Mouse (Mus musculus) olfactory bulb, adult 2 months (tissue): Measurements from ENCODE around the gene Plekha3. TPM values are rescaled to one million over a fixed set of nuclear protein-coding genes. Genes with fewer than 3 reads are reported as not detected.

Experiments
- H3K27ac ChIP-seq: fragments of 200-500 bp; 2 replicates; pipeline ENCODE4 v1.5.1; 2012; ENCODE audit warnings: low read depth, low read length; ENCODE audit not compliant: insufficient read depth
- H3K4me1 ChIP-seq: fragments of 200-500 bp; 2 replicates; pipeline ENCODE4 v1.6.1; 2012; ENCODE audit warnings: low read length; ENCODE audit not compliant: control insufficient read depth, insufficient read depth
- H3K4me3 ChIP-seq: fragments of 200-500 bp; 2 replicates; pipeline ENCODE4 v1.5.1; 2012; ENCODE audit warnings: mild to moderate bottlenecking, low read depth, low read length, moderate library complexity; ENCODE audit not compliant: insufficient read depth
- CTCF ChIP-seq: fragments of 200-500 bp; IDR thresholded peaks from 2 replicates; pipeline ENCODE4 v1.5.1; 2012; ENCODE audit warnings: low read depth, mild to moderate bottlenecking, low read length, moderate library complexity; ENCODE audit not compliant: insufficient read depth
- POLR2A ChIP-seq: fragments of 200-500 bp; IDR thresholded peaks from 2 replicates; pipeline ENCODE4 v1.6.1; 2012; ENCODE audit warnings: mild to moderate bottlenecking, low read depth, low read length, moderate library complexity; ENCODE audit not compliant: insufficient read depth
- WGBS: fragments of 180-500 bp; shearing (Covaris S2); methylation state at CpG from one replicate; pipeline ENCODE4 v1.1.7; 2018; 5-methylcytosine and 5-hydroxymethylcytosine counted together
- polyA plus RNA-seq: library from polyadenylated mRNA; stranded (reverse); fragments of >200 nt; gene quantifications from 2 replicates; pipeline ENCODE4 v1.2.4, GENCODE M21; 2012; ENCODE audit warnings: low replicate concordance; ENCODE audit not compliant: missing spikeins, insufficient read depth, insufficient read length

Gene Plekha3
- polyA plus RNA-seq, 1 experiment: not detected

DNA sequence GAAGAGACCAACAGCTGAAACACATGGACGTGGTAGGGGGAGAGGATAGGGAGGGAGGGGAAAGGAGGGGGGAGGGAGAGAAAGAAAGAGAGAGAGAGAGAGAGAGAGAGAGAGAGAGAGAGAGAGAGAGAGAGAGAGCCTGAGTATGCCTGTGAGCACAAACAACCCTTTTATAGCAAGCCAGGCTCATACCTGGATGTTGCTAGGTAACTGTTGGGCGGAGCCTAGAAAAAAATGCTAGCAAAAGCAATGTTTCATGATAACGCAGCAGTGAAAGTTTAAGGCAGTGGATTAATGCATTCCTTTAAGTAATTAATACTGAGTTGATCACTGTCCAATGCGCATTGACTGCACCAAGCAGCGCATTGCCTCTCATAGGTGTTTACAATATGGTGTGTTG is 20.4 kb upstream of the Plekha3 start:
- no peak overlapping the region for H3K4me3 ChIP-seq
- H3K27ac ChIP-seq: no peak overlapping the region
- TF ChIP-seq CTCF: no peak
- TF ChIP-seq POLR2A: no peak
- 81% methylated on average over 5 of the region's 5 CpGs for WGBS
- H3K4me1 ChIP-seq: no peaks in the 10 kb centered on the region

DNA sequence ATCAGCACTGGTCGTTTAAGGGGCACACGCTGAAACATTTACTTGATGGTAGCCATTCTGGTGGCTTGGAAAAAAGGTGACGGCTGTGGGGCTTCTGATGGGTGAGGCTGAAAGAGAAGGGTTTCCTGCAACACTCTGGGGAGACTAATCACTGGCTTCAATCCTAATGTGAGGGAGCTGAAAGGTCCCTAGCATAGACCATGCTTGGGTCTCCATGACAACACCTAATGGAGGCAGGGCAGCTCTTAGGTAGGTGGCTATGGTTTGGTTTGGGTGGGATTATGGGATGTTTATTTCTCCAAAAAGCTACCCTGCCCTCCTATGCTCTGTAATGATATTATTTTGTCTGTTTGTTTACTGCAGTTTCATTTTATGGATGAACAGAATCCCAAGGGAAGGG is 19.6 kb upstream of the Plekha3 start:
- no peak overlapping the region for H3K27ac ChIP-seq
- WGBS: 85% methylated on average over 3 of the region's 3 CpGs
- no peak for TF ChIP-seq CTCF
- TF ChIP-seq POLR2A: no peak
- no peak overlapping the region for H3K4me3 ChIP-seq
- H3K4me1 ChIP-seq: no peaks in the 10 kb centered on the region

DNA sequence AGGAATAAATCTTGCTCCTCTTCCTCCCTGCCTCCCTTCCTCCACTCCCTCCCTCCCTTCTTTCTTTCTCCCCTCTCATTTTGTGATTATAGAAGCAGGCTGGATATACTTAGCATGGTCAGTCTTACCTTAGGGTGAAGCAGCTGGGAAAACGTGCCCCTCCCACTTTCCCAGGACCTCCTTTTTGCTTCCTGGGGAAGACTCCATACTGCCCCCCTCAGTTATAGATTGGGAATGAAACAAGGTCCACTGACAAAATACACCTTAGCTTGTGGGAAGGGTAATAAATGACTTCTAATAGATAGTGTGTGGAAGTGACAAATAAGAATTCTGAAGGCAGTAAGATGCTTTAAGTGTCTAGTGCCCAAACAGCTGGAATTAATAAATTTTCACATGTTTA is 19.1 kb upstream of the Plekha3 start:
- H3K27ac ChIP-seq: no peak overlapping the region
- TF ChIP-seq CTCF (no peak), POLR2A (no peak)
- no peaks in the 10 kb centered on the region for H3K4me1 ChIP-seq
- 16% methylated on average over 1 of the region's 1 CpGs for WGBS
- no peak overlapping the region for H3K4me3 ChIP-seq

DNA sequence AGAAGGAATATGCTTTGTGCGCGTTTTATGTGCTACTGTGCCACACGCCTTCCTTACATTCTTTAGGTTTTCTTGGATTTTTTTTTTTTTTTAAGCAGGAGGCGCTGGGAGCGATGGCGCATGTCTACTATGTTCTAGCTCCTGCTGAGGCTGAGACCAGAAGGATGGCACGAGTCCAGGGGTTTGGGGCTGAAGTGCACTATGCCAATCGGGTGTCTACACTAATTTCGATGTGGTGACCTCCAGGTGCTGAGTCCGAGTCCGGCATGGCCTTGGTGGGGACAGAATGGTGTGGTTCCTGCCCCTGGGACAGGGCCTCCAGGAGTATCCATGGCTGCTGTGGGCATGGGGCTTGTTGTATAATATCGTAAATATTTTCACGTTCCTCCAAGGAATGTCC is 16.5 kb upstream of the Plekha3 start:
- no peak overlapping the region for H3K4me3 ChIP-seq
- no peak for TF ChIP-seq POLR2A
- no peak for TF ChIP-seq CTCF
- no peaks in the 10 kb centered on the region for H3K4me1 ChIP-seq
- no peak overlapping the region for H3K27ac ChIP-seq
- WGBS: 85% methylated on average over 13 of the region's 13 CpGs

DNA sequence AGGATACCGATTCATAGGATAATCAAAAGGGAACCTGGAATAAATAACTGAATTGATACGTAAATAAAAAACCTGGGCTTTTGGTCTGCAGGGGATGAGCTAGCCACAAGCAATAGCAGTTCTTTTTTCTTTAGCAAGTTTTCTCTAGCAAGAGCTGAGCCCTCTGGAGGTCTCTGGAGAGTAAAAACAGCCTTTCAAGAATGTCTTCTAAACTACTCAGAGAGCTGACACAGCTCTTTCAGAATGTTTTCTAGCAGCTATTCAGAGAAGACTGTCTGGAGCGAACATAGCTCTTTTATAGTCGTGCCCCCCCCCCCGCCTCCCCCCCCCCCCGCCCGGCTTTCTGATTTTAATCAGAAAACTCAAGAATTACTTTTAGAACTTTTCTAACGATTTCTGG is 15.7 kb upstream of the Plekha3 start:
- H3K4me1 ChIP-seq: no peaks in the 10 kb centered on the region
- 23% methylated on average over 8 of the region's 8 CpGs for WGBS
- TF ChIP-seq POLR2A (no peak), CTCF (no peak)
- H3K27ac ChIP-seq: no peak overlapping the region
- H3K4me3 ChIP-seq: no peak overlapping the region

DNA sequence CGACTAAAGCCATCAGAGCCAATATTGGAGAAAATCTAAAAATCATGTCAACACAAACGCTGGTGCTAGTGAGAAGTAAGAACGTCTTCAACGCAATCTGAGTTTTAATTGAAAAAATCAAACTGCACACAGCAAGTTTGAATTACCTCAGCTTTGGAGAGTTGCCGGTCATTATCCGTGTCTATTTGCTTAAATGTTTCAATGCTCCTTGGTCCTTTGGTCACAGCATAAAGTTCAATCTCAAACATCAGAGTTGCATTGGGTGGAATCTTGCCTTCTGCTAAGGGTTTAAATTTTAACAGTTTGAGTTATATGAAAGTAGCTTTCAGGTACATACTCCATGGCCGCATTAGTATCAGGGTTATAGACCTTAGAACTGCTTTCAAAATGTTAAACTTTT is 9.6 kb upstream of the Plekha3 start:
- Histone ChIP-seq H3K4me1 (no peaks in the 10 kb centered on the region), H3K27ac (no peak overlapping the region), H3K4me3 (no peak overlapping the region)
- 98% methylated on average over 7 of the region's 7 CpGs for WGBS
- TF ChIP-seq CTCF (no peak), POLR2A (no peak)

DNA sequence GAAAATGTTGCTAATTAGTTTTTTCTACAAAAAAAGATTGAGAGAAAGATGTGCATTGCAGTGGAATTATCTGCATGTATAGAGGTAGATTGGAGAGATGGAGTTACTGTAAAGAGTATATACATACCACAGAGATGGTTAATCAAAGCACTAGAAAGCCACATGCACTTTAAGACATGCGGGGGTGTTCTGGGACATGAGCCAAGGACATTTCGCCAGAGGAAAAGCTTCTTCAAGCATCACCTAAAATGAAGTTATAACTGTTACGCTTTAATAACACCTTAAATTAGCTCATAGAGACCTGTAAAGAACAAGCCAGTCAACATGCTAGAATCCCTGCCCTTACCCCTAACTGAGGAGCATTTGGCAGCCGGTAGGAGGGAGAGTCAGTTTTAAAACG is 7.9 kb upstream of the Plekha3 start:
- TF ChIP-seq CTCF: no peak
- TF ChIP-seq POLR2A: no peak
- H3K4me3 ChIP-seq: no peak overlapping the region
- WGBS: 53% methylated on average over 5 of the region's 5 CpGs
- H3K27ac ChIP-seq: no peak overlapping the region
- no peaks in the 10 kb centered on the region for H3K4me1 ChIP-seq

DNA sequence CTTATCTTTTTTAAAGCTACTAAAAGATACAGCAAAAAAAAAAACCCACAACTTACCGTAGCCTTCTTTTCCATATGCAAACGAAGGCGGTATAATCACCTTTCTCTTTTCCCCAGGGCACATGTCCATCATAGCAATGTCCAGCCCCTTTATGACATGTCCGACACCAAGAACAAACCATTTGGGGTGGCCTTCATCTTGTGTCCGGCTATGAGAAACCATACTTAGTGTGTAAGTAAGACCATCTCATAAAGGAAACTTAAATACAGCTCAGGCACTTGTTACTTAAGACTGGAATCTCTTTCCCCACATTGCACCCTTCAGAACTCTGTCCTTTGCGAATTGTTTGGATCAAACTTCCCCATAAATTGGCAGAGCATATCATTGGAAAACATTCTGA is 3.4 kb upstream of the Plekha3 start:
- H3K4me1 ChIP-seq: no peaks in the 10 kb centered on the region; the same call in 1 of the 2 replicates
- TF ChIP-seq POLR2A: no peak
- no peak for TF ChIP-seq CTCF
- no peak overlapping the region for H3K4me3 ChIP-seq
- no peak overlapping the region for H3K27ac ChIP-seq
- 83% methylated on average over 6 of the region's 6 CpGs for WGBS

DNA sequence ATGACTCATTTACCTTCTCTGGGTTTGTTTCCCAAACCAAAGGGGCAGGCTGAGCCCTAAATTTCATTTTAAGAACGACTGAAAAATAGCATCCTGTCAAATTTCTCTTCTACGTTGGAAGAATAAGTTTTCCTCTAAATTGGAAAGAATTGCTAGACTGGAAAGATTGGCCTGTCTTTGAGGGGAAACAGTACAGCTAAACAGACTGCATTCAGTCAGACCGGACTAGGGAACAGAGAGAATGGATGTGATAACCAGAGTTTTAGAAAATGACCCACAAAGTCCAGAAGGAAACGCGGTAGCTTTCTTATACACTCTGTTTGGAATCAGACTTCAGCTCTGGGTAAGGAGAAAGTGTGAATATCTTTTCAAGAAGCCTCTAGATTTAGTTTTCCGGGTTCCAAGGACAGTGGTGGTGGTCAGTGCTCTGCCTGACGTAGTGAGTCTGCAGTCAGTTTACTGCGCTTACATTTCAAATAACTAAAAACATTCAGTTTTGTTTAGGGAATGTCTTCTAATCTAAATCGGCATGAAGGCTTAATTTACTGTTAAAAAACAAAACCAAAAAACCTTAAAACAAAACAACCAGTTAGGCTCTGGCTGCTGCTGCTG is 2.8 kb upstream of the Plekha3 start:
- no peaks in the 10 kb centered on the region; the same call in 1 of the 2 replicates for H3K4me1 ChIP-seq
- TF ChIP-seq CTCF (no peak), POLR2A (no peak)
- WGBS: 10% methylated on average over 9 of the region's 9 CpGs
- H3K4me3 ChIP-seq: peak overlapping the region; percentile 40
- H3K27ac ChIP-seq: 0 out of 2 replicates have a peak overlapping the region, but pooled peaks have one; percentile 3

DNA sequence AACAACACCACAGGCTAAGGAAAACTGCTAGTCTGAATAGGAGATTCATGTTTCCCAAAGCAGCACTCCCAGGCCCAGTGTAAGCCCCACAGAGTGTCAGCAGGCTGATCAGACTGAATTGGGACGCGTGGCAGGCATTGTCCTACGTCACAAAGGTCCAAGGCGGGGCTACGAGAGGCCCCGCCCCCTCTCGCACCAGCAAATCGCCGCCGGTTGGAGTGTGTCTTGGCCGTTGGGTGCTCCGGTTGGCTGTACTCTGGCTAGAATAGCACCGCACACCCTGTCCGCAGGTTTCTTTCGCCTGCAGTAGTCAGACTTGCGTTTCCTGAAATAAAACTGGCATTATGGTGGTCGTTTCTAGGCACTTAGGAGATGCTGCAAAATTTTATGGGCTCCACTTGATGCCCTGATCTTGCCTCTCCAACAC is 2.1 kb upstream of the Plekha3 start, which contains the start of gene Fkbp7:
Fkbp7 (minus strand) TSS at position 151 of the 427 bp plus-strand sequence.
- WGBS: 2% methylated on average over 17 of the region's 17 CpGs
- Histone ChIP-seq H3K4me3 (peak within 1 kb of the TSS; percentile 40), H3K4me1 (no peaks in the 10 kb centered on the region; the same call in 1 of the 2 replicates), H3K27ac (0 out of 2 replicates have a peak within 1 kb of the TSS, but pooled peaks have one; percentile 3)
- TF ChIP-seq CTCF (no peak), POLR2A (no peak)
